Mouse (Mus musculus) heart, adult 18-20 months (tissue): ENCODE measurements around the gene Psmb3. TPM values are rescaled to one million over a fixed set of nuclear protein-coding genes. Genes with fewer than 3 reads are reported as not detected.
"Not testable (repeated sequence)": the region's sequence is repeated elsewhere in the genome, so short reads cannot be mapped to it uniquely, and the experiment has no call there.

ENCODE experiments used
- DNase-seq, 2 experiments: peaks; one replicate each; pipeline ENCODE4 v3.0.0; 2021 to 2022; ENCODE audit warnings: mixed read lengths in 1 of 2
- long read RNA-seq, 2 experiments: library from polyadenylated mRNA; stranded (forward); transcript quantifications; one replicate each; pipeline ENCODE4 v2.0.0; 2021
- total RNA-seq, 2 experiments: library from RNA; stranded (reverse); gene quantifications; 2 replicates each; pipeline ENCODE4 v1.2.3; 2021

Psmb3 gene
- 100 to 1,000 TPM; 135 to 150 TPM for total RNA-seq
- long read RNA-seq, experiment 1, transcript Psmb3-202 (2 exons, 578 nt) = minor isoform, 11 of 136 reads
- long read RNA-seq, experiment 1, transcript Psmb3-201 (6 exons, 766 nt) = major isoform, 116 of 136 reads
- long read RNA-seq, experiment 1, partial matches to known transcripts = 8 of 136 reads
- long read RNA-seq, experiment 1, other reads (novel, unspliced or antisense) = 1 of 136 reads
- long read RNA-seq, experiment 2, transcript Psmb3-201 (6 exons, 766 nt) = major isoform, 86 of 104 reads
- long read RNA-seq, experiment 2, transcript Psmb3-202 (2 exons, 578 nt) = minor isoform, 9 of 104 reads
- long read RNA-seq, experiment 2, partial matches to known transcripts = 9 of 104 reads
- long read RNA-seq, experiment 2, other reads (novel, unspliced or antisense) = 0 of 104 reads

DNA sequence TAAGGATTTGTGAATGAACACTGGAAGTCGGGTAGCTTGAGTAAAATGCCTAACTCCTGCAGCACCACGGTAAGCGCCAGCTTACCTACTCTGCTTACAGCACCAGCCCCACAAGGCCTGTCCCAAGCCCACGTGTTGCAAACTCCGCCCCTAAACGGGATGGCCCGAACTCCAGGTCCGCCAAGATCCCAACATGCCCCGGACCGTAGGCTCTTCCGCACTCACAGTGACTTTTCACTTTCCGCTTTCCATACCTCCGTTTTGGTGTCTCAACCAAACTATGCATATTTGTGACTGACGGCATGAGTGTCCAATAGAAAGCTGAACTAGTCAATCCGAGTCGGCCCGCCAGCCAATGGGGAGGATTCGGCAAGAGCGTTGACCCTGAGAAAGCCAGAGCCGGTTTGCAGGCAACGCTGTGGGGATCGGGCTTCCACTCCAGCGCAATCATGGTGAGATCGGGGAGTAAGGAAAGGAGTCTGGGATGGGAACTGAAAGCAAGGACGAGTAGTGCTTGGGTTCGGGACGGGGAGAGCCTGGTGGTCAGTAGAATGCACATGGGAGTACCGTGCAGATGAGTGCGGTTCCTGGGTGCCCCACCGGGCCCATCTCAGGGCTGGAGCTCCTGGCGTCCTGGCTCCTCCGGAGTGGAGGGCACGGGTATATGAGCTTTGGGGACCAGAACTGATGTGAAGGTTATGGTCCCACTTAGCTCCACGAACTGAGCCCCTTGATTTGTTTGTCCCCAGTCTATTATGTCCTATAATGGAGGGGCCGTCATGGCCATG lies at the start of gene Psmb3:
Gene Psmb3, plus strand, starts transcription at position 361 of the 788 bp plus-strand sequence.
- DNase-seq = peak; percentile 100

DNA sequence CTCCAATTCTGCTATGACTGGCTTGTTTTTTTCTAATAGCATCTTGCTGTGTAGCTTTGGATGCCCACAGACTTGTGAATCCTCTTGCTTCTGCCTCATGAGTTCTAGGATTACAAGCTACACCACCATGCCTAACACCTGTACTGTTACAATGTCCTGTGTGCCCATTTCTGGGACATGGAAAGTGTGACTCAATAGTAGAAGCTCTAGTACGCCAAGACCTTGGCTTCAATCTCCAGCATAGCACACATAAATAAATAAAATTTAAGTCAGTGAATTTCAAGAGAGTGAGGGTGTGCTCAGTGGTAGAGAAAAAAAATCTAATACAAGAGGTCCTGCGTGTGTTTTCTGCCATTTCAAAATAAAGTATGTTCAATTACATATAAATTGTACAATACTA lies 49.0 kb upstream of the Psmb3 start:
- DNase-seq = no peak

DNA sequence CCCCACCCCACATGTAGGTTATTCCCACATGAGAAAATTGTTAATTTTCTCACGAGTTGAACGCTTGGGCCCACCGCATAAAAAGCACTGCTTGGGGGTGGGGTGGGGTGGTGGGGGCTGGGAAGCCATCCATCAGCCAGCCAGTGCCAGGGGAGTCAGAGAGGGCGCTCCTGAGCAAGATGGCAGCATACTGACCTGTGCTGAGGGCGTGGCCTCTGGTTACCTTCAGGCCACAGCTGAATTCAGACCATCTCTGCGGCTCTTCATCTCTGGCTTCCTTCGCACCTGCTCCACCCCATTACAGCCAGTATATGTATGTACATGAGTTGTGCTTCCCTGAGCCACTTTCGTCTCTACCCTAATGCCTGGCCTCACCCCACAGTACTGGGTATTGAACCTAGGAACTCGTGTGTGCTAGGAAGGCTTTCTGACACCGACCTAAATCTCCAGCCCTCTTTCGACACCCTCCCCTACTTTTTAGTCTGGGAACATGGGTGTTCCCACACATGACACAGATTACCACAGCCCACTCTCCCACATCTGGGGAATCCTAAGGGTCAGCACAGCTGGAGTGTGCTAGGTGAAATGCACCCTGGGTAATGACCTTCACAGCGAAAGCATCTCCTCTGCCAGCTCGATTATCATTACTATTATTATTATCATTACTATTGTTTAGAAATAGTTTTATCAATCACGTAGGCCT lies 46.8 kb upstream of the Psmb3 start:
- DNase-seq = no peak

DNA sequence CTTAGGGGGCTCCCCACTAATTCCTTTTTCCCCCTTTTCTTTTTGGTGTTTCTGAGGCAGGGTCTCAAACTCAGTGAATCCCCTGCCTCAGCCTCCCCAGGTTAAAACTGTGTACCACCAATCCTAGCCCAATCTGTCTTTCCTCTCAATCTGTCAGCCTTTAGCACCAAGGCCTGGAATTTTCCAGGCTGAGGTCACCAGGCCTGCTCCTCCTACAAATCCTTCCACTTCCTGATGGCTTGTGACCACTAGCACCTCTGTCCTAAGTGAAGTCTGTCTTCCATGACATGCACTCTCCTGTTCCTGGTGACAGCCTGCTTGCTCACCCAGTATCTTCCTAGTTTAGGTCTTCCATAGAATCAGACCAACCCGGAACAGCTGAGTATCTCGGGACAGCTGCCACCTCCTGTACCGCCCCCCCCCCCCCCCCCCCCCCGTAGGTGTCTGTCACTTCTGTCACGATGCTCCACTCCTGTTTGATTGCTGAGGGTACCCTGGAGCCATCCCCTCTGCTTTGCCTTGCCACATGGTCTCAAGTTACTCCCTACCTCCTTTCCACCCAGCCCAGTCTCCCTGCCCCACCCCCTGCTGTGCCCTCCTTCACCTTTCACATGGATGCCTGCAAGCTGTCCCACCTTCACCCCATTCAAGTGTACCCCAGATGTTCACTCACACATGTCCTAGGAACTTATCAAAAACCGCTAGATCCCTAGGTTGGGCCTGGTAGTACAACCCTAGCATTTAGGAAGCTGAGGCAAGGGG lies 45.8 kb upstream of the Psmb3 start:
- DNase-seq = no peak

DNA sequence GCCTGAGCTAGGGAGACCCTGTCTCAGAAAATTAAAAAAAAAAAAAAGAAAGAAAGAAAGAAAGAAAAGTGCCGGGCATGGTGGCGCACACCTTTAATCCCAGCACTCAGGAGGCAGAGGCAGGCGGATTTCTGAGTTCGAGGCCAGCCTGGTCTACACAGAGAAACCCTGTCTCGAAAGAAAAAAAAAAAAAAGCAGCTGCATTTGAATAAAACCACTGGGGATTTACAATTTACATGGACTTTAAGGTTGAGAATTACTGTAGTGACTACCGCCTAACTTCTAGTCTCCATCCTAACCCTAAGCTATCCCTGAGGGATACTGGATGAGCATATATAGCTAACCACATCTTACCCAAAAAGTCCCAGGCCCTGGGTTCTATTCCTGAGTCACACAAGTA lies 45.2 kb upstream of the Psmb3 start:
- not testable (repeated sequence) for DNase-seq

DNA sequence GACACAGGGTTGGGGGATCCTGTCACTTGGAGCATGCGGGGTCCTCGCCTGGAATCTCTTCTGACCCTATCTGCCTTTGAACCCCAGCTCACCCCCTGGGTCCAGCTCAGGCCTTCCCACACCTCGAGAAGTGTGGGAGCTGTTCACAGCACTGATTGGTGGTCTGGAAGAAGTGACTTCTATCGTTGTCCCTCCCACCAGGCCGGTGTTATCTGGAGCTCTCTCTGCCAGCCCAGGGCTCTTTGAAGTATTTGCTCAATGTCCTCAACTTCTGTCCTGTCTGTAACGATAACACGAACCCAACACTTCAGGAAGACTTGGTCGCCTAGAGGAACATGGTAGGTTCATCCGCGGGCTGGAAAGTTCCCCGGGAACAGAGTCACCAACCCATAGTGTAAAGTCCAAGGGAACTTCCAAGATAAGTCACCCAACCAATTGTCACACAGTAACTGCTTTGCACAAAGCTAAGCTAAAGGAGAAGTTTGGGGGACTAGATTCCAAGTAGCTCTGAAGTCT lies 44.4 kb upstream of the Psmb3 start:
- DNase-seq = no peak

DNA sequence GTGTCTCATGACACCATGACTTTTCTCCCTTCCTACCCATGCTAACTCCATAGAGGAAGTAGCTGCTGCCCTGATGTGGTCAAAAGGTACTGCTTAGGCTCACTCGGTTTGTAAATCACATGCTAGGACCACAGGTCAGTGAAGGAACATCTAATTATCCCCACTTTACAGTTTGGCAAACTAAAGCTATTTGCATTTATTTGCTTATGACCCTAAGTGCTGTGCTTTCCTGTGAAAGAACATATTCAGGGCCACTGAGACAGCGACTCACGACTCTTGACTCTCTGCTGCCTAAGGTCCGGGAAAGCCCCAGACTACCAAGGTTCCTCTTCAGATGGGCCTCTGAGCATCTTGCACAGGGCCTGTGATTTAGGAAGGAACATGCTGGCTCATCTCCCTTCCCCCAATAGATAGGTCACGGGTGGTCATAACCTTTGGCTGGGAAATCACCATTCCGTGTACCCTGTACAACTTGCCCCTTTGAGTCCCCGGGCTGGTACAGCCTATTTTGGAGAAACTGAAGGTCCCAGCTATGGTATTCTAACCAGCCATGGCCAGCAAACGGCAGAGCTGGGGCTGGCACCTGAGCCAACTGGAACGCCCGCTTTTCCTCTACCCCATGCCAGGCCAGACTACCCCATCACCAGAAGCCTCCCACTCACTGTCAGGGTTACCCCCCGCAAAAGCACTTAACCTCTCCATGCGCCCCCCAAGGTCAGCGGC lies 43.8 kb upstream of the Psmb3 start:
- peak in 1 of 2 experiments; percentile 51 for DNase-seq

DNA sequence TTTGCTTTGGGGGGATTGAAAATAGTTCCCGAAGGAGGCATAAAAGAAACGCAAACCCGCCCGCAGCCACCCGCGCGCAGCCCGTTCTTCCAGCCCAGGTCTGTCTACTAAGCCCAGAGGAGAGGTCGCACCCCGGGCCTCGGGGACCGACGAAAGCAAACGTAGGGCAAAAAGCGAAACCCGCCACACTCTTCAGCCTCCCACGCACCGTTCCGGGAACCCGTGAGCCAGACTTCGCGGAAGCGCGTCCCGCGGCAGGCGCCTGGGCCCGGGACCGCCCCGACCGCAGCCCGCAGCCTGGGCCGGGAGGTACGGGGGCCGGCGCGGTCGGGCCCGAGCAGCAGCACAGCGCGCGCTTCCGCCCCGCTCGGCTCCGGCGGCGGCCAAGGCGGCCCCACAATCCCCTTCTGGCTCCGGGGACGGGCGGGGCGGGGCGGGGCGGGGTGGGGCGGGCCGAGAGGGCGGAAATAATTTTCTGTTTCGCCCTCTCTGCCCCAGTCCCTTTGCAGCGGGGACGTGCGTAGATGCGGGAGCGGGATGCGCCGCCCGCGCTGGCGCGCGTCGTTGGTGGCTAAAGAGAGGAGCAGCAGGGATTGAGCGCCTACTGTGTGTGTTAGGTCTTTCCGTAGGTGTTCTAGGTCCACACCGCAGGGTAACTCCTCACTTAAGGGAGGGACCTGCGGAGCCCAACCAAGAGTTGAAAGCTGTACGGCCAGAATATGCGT lies 43.0 kb upstream of the Psmb3 start:
- peak; percentile 89 to 90 for DNase-seq

DNA sequence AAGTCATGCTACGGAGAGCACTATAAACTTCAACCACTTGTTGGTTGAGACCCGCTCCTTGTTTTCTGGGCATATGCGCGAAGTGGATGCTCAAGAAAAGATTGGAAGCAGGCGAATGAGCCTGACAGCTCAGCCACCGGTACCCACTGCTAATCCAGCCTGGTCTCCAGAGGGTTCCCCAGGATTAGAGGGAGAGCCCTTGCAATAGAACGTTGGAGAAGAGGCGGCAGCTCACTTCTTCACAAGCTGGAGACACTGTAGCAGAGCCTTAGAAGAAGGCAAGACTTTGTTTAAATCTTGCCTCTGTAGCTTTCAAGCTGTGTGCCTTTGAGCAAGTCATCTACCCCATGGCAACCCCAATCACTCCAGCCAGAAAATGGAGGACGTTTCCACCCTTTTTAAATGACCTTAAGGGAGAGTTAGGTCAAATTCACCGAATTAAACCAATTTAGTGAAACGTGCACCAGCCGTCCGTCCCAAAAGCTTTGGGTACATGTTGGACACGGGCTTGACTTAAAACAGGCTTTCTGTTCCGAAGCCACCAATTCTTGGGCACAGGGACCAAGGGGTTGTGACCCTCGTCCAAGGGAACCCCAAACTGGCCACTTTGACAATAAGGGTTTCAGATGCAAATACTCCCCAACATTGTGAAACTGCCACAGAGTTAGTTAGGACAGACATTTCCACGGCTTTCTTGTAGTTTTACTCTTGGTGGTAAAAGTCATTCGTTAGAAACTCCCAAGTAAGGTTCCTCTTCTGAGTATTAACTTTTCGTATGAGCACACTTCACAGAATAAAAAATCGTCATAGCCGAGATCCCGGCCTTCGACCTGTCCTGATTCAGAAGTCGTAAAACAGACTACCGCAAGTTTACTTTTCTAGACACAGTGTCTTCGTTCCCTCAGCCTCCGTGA lies 42.2 kb upstream of the Psmb3 start:
- peak in 1 of 2 experiments; percentile 57 for DNase-seq

DNA sequence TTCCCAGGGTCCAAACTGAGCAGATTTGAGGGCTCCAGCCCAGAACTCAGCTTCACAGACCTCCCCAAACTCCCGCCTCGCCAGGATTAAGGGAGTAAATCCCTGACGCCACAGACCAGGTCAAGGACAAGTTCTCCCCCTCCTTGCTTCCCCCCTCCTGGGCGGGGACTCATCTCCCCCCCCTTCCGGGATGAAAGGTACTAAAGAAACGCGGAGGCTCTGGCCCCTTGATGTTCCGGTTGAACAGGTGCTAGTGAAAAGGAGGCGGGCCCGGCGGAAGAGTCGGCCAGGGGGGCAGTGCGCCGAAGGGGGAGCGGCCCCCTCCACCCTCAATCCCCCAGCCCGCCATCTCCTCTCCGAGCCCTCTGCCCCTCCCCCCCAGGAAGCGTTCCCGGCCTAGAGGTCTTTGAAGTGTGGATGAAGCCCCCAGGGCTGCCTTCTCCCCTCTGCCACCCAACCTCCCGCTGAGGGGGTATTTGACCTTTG lies 41.5 kb upstream of the Psmb3 start:
- peak; percentile 84 to 86 for DNase-seq

DNA sequence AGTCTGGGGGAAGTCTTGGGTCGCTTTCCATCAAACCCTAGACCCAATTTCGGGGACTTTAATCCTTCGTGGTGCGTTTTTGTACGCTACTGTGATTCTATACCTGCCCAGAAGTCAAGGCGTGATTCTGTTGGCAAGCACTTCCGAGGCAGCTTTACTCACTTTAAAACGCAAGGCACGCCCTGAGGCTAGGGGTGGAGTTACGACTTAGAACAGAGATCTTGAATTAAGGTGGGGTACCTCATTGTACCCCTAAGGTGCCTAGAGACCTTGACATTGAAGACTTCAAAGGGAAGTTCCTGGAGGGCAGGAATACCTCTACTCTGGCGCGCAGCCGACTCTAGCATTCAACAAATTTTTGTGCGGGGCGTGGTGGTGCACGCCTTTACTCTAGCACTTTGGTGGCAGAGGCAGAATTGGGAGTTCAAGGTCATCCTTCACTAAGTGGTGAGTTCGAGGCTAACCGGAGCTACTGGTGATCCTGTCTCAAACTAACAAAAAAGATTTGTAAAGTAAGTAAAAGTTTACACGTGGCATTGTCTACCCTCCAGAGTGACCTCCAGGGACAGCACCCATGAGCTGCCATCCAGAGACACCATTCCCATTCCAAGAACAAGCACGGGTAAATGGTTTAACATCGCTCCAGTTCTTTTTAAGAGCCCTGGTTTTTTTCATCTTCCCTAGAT lies 40.8 kb upstream of the Psmb3 start:
- DNase-seq = peak; percentile 51 to 71

DNA sequence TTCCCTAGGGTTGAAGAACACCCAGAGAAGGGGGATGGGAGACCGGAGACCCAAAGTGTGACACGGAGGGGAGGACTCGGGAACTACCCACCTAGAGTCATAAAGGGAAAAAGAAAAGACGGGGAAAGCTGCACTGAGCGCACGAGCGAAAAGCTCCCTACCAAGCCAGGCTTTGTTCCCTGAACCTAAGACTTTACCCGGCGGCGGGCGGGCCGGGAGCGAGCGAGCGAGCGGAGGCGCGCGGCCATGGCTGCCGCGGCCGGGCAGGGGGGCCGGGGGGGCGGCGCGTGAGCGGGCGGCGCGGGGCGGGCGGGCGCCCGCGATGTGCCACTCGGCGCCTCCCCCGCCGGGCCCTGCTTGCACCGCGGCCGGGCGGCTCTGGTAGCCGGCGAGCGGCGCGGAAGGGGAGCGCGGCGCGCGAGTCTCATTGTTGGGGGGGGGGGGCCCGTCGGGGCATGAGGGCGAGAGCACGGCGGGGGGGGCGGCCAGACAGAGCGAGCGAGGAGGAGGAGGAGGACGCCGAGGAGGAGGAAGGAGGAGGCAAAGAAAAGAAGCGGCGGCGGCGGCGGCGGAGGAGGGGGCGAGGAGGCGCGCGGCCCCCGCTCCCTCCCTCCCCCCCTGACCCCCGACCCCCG lies 40.2 kb upstream of the Psmb3 start, which contains the start of gene Mllt6:
Gene Mllt6, plus strand, starts transcription at position 522 of the 635 bp plus-strand sequence.
- peak; percentile 87 to 88 for DNase-seq

DNA sequence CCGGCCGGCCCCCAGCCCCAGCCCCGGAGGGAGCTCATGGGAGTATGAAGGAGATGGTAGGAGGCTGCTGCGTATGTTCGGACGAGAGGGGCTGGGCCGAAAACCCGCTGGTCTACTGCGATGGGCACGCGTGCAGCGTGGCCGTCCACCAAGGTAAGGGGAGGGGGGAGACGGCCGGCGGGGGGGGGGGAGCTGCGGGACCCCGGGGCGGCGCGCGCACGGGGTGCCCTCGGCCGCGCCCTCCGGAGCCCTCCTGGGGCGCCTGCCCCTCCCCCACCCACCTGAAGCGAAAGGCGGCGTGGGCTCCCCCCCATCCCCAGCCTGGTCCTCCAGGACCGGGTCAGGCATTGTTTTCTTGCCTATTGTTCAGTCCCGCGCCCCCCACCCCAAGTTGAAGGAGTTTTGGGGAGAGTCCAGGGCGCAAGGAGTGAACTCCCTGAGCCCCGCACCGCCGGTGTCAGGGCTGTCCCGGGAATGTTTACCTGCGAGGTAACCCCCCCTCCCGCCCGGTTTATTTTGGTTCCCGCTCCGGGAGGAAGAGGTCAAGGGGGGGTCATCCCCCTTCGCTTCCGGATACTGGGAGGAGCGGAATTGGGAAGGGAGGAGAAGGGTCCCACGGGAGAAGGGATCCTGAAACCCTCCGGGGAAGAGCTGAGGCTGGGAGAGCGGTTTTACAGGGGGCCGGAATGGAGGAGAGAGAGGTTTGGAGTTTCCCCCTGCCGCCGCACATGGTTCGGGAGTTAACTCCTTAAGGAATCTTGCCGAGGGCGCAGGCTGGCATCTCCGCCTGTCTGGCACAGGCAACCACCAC lies 39.5 kb upstream of the Psmb3 start:
- DNase-seq = peak; percentile 84 to 85

DNA sequence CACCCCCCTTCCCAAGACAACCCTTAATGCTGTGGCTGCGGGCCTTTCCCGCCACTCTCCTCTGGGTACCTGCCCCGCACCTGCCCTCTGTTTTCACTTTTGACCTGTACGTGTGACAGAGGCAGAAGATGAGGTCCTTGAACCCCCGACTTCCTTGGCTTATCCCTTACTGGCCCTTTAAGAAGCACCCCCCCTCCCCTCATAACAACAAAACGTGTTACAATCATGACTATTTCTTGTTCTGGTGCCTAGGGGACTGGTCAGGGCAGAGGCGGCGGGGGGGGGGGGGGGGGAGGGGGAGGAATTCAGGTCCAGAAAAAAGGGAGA lies 38.9 kb upstream of the Psmb3 start:
- no peak for DNase-seq

DNA sequence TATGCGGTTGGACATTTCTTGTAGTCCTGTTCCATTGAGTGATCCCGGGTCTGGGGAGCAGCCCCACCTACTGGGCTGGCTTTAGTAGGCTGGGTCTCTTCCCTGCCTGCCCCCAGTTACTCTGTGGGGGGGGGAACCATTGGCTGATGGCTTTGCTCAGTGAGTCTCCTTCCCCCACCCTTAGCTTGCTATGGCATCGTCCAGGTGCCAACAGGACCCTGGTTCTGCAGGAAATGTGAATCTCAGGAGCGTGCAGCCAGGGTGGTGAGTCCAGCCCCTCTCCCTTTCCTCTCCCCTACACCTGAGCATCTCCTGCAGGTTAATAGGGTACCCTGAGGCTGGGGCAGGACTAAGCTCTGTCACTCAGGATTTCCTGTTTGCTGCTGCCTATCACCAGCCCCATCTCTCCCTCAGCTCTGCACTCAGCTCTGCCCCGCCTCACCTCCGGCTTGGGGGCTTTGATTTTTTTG lies 38.4 kb upstream of the Psmb3 start:
- peak in 1 of 2 experiments; percentile 41 for DNase-seq

DNA sequence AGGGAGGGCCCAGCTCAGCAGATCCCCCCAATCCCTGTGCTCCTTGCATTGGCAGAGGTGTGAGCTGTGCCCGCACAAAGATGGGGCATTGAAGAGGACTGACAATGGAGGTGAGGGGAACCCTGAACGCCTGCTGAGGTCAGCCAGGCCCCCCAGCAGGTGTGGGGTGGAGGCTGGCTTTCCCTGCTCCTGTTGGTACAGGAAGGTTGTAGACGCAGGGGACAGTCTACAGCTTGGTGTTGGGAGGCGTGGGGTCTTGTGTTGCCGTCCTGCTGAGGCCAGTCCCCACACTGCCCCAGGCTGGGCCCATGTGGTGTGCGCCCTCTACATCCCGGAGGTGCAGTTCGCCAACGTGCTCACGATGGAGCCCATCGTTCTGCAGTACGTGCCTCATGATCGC lies 37.8 kb upstream of the Psmb3 start:
- no peak for DNase-seq

DNA sequence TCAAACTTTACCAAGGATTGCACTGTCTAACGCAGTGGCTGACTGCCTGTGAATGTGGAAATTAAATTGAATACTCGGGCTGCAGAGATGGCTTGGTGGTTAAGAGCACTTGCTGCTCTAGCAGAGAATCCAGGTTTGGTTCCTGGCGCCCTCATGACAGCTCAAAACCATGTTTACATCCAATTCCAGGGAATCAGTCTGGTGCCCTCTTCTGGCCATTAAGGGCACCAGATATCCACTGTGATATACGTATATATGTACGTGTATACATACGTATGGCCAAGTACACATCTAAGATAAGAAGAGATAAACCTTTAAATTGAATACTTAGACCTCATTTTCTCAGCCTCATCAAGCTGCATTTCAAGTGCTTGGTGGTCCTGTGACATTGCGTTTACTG lies 37.0 kb upstream of the Psmb3 start:
- no peak for DNase-seq
